Mouse (Mus musculus) CD4-positive, CD25-positive, alpha-beta regulatory T cell, adult 2 months (primary cell): ENCODE data around the gene Strn.
A peak's percentile ranks its signal among the peaks of the same experiment; 100 is the strongest.

Source experiments
- DNase-seq: peaks from one replicate; pipeline ENCODE4 v3.0.0-alpha.2; 2012; ENCODE audit warnings: low read depth, low spot score

Gene Strn

GRCm38 (mm10) chr17:78737096-78737495 is at the start of gene Strn:
Gene Strn (minus strand): TSS chr17:78737196.
- DNase-seq = no peak

GRCm38 (mm10) chr17:78778765-78779164 is 41.8 kb upstream of the Strn start:
- no peak for DNase-seq

GRCm38 (mm10) chr17:78772317-78772716 is 35.3 kb upstream of the Strn start:
- DNase-seq = no peak

- no peak for DNase-seq
These were observed 33.9 kb upstream of the Strn start for GRCm38 (mm10) chr17:78770932-78771331.

GRCm38 (mm10) chr17:78769341-78769740 is 32.3 kb upstream of the Strn start:
- DNase-seq = no peak

GRCm38 (mm10) chr17:78768937-78769336 is 31.9 kb upstream of the Strn start:
- no peak for DNase-seq

GRCm38 (mm10) chr17:78767546-78767945 is 30.6 kb upstream of the Strn start:
- DNase-seq = no peak

GRCm38 (mm10) chr17:78766084-78766483 is 29.1 kb upstream of the Strn start:
- DNase-seq = no peak

GRCm38 (mm10) chr17:78763272-78763671 is 26.3 kb upstream of the Strn start:
- no peak for DNase-seq

GRCm38 (mm10) chr17:78752938-78753655 is 16.1 kb upstream of the Strn start:
- DNase-seq = no peak

- no peak for DNase-seq
These were observed 15.1 kb upstream of the Strn start for GRCm38 (mm10) chr17:78752064-78752463.

GRCm38 (mm10) chr17:78748440-78748839 is 11.4 kb upstream of the Strn start:
- no peak for DNase-seq

- DNase-seq = peak; percentile 54
These were observed 1.4 kb upstream of the Strn start for GRCm38 (mm10) chr17:78738416-78738815.

- DNase-seq = no peak
These were observed 775 bp upstream of the Strn start for GRCm38 (mm10) chr17:78737771-78738170.

- DNase-seq = peak; percentile 100
These were observed 465 bp downstream of the Strn start for GRCm38 (mm10) chr17:78736473-78736988.

- peak; percentile 43 for DNase-seq
These were observed 1.1 kb downstream of the Strn start for GRCm38 (mm10) chr17:78735731-78736472.

- DNase-seq = no peak
These were observed 2.2 kb downstream of the Strn start for GRCm38 (mm10) chr17:78734806-78735205.

- DNase-seq = no peak
These were observed 4.9 kb downstream of the Strn start for GRCm38 (mm10) chr17:78732056-78732455.

GRCm38 (mm10) chr17:78726746-78727449 is 10.1 kb downstream of the Strn start:
- no peak for DNase-seq

- no peak for DNase-seq
These were observed 12.4 kb downstream of the Strn start for GRCm38 (mm10) chr17:78724461-78725055.

- DNase-seq = no peak
These were observed 15.3 kb downstream of the Strn start for GRCm38 (mm10) chr17:78721690-78722089.

GRCm38 (mm10) chr17:78719086-78719485 is 17.9 kb downstream of the Strn start:
- no peak for DNase-seq
